Mouse (Mus musculus) kidney, adult 2 months (tissue): ENCODE measurements around the gene Slc35f4. TPM values are rescaled to one million over a fixed set of nuclear protein-coding genes. Genes with fewer than 3 reads are reported as not detected.
A peak's percentile ranks its signal among the peaks of the same experiment; 100 is the strongest.

Source experiments
- DNase-seq: peaks from one replicate; pipeline ENCODE4 v3.0.0; 2021
- H3K27ac ChIP-seq: fragments of 200-500 bp; 2 replicates; pipeline ENCODE4 v1.5.1; 2012; ENCODE audit warnings: low read depth, low read length, control low read depth, inconsistent platforms; ENCODE audit not compliant: insufficient read depth
- H3K27me3 ChIP-seq: fragments of 200-500 bp; replicated peaks from 2 replicates; pipeline ENCODE4 v1.6.1; 2012; ENCODE audit warnings: mild to moderate bottlenecking, moderate library complexity, low read length, inconsistent platforms; ENCODE audit not compliant: control insufficient read depth, insufficient read depth
- H3K36me3 ChIP-seq: fragments of 200-500 bp; 2 replicates; pipeline ENCODE4 v1.6.1; 2012; ENCODE audit warnings: mild to moderate bottlenecking, moderate library complexity, low read length, inconsistent platforms; ENCODE audit not compliant: control insufficient read depth, insufficient read depth
- H3K4me1 ChIP-seq: fragments of 200-500 bp; 2 replicates; pipeline ENCODE4 v1.6.1; 2011; ENCODE audit warnings: low read length; ENCODE audit not compliant: control insufficient read depth, insufficient read depth
- H3K4me3 ChIP-seq: fragments of 200-500 bp; 2 replicates; pipeline ENCODE4 v1.5.1; 2011; ENCODE audit warnings: mild to moderate bottlenecking, low read depth, low read length, control low read depth; ENCODE audit not compliant: insufficient read depth
- CTCF ChIP-seq: fragments of 200-500 bp; conservative IDR thresholded peaks from 2 replicates; pipeline ENCODE4 v1.5.1; 2011; ENCODE audit warnings: low read depth, mild to moderate bottlenecking, control low read depth, low read length, moderate library complexity, mixed read lengths; ENCODE audit not compliant: insufficient read depth, insufficient read length
- POLR2A ChIP-seq: fragments of 200-500 bp; IDR thresholded peaks from one replicate; pipeline ENCODE4 v1.6.1; 2011; ENCODE audit warnings: low read depth, low read length, control low read depth
- WGBS: fragments of 180-500 bp; shearing (Covaris S2); methylation state at CpG from one replicate; pipeline ENCODE4 v1.1.7; 2018; 5-methylcytosine and 5-hydroxymethylcytosine counted together
- polyA plus RNA-seq: library from polyadenylated mRNA; depleted of rRNA; stranded (reverse); fragments of >200 nt; gene quantifications from 2 replicates; pipeline ENCODE4 v1.2.3, GENCODE M21; 2012

The Slc35f4 gene
- polyA plus RNA-seq, 1 experiment, result not detected

- no peaks in the 10 kb centered on the region for H3K27me3 ChIP-seq
- TF ChIP-seq POLR2A, result no peak
- TF ChIP-seq CTCF, result no peak
- H3K4me3 ChIP-seq, result no peak overlapping the region
- H3K36me3 ChIP-seq, result no peaks in the 10 kb centered on the region
- no peak overlapping the region for H3K27ac ChIP-seq
- WGBS, result 35% methylated on average over 3 of the region's 3 CpGs
- DNase-seq, result peak; percentile 5
- H3K4me1 ChIP-seq, result no peaks in the 10 kb centered on the region
These were observed 248.2 kb downstream of the Slc35f4 start for GRCm38 (mm10) chr14:49277642-49278041.

GRCm38 (mm10) chr14:49275376-49275775 lies 250.5 kb downstream of the Slc35f4 start:
- Histone ChIP-seq H3K27me3 (no peaks in the 10 kb centered on the region), H3K4me1 (no peaks in the 10 kb centered on the region), H3K4me3 (no peak overlapping the region), H3K36me3 (no peaks in the 10 kb centered on the region), H3K27ac (no peak overlapping the region)
- TF ChIP-seq POLR2A (no peak), CTCF (no peak)
- DNase-seq, result no peak
- WGBS, result 58% methylated on average over 2 of the region's 2 CpGs

- Histone ChIP-seq H3K27ac (no peak overlapping the region), H3K27me3 (no peaks in the 10 kb centered on the region), H3K4me3 (no peak overlapping the region), H3K36me3 (no peaks in the 10 kb centered on the region), H3K4me1 (no peaks in the 10 kb centered on the region)
- no peak for DNase-seq
- TF ChIP-seq POLR2A (no peak), CTCF (no peak)
- WGBS, result 79% methylated on average over 5 of the region's 5 CpGs
These were observed 260.4 kb downstream of the Slc35f4 start for GRCm38 (mm10) chr14:49265286-49266002.
